In the genomic region with DNA sequence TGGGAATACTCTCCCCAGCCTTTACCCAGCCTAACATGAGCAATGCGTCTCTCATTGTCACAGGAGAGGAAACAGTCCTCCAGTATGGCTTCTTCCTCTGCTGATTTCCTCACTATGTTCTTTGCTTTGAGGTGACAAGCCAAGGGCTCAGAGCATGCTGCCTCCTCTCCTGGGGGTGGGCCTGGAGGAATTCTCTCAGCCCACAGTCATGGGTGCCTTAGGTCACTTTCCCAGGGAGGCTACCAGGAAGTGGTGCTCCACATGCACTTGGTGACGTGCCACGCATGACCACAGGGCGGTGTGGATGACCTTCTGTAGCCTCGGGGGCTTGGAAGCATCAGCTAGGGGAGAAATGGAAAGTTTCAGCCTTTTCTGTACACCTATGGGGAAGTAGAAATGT, we compare ENCODE assay signal across 26 mouse cellular contexts. TPM values are rescaled to one million over a fixed set of nuclear protein-coding genes. Genes with fewer than 3 reads are reported as not detected.
"Had no signal": no experiment of that assay in that cellular context is flagged by ENCODE, and none has a peak within 500 bp of the region (broad histone marks: within the 10 kb centered on the region; RNA-seq: fewer than 3 reads in every experiment).

No protein-coding gene starts in this region.

- H3K36me3 ChIP-seq: limb, embryonic 12.5 days; limb, embryonic 15.5 days; midbrain, embryonic 12.5 days; midbrain, embryonic 15.5 days; neural tube, embryonic 12.5 days; neural tube, embryonic 15.5 days had no signal

- H3K4me3 ChIP-seq: limb, embryonic 12.5 days; limb, embryonic 15.5 days; midbrain, embryonic 12.5 days; midbrain, embryonic 15.5 days; neural tube, embryonic 12.5 days; neural tube, embryonic 15.5 days had no signal

- ATAC-seq: liver, postnatal 0 days; lung, postnatal 0 days; midbrain, embryonic 15.5 days had no signal

- H3K9ac ChIP-seq: limb, embryonic 12.5 days; limb, embryonic 15.5 days; liver, embryonic 14.5 days; liver, postnatal 0 days; lung, embryonic 14.5 days; midbrain, embryonic 12.5 days; midbrain, embryonic 15.5 days; neural tube, embryonic 12.5 days; neural tube, embryonic 15.5 days had no signal

- DNase-seq: kidney, adult 11 months; kidney, postnatal 14 days; kidney, postnatal 4 days; left cerebral cortex, postnatal 4 days; liver, postnatal 0 days; lung, embryonic 14.5 days; retina, postnatal 1 day; right cerebral cortex, postnatal 25 days; thymus, postnatal 25 days had no signal

- H3K27ac ChIP-seq: limb, embryonic 12.5 days; limb, embryonic 15.5 days; liver, embryonic 14.5 days; macrophage; midbrain, embryonic 12.5 days; midbrain, embryonic 15.5 days; neural tube, embryonic 12.5 days; neural tube, embryonic 15.5 days had no signal

- H3K9me3 ChIP-seq: limb, embryonic 12.5 days; limb, embryonic 15.5 days; midbrain, embryonic 12.5 days; midbrain, embryonic 15.5 days; neural tube, embryonic 12.5 days; neural tube, embryonic 15.5 days had no signal

- H3K4me2 ChIP-seq: limb, embryonic 12.5 days; limb, embryonic 15.5 days; liver, embryonic 11.5 days; lung, embryonic 14.5 days; midbrain, embryonic 12.5 days; midbrain, embryonic 15.5 days; neural tube, embryonic 12.5 days; neural tube, embryonic 15.5 days had no signal

RNA-seq across cellular contexts. Expression of gene Gal3st1, which starts 12.1 kb away (rescaled TPM):
- polyA plus RNA-seq: macrophage had no signal

RNA-seq across cellular contexts. Expression of gene 4930556J24Rik, which starts 18.9 kb away (rescaled TPM):
- total RNA-seq: layer of hippocampus, postnatal 14 days; left cerebral cortex, adult 8-10 months; left cerebral cortex, postnatal 14 days; left cerebral cortex, postnatal 4 days; megakaryocyte, adult 5-6 weeks had no signal
- polyA plus RNA-seq: limb, embryonic 12.5 days; limb, embryonic 15.5 days; liver, embryonic 14.5 days; liver, postnatal 0 days; lung, postnatal 0 days; macrophage; neural tube, embryonic 15.5 days; spleen, adult 2 months; thymus, postnatal 0 days had no signal

RNA-seq across cellular contexts. Expression of gene Sec14l4, which starts 35.8 kb away (rescaled TPM):
- total RNA-seq: left cerebral cortex, postnatal 4 days; megakaryocyte, adult 5-6 weeks had no signal
- polyA plus RNA-seq: kidney, embryonic 14.5 days; limb, embryonic 12.5 days; macrophage; midbrain, embryonic 12.5 days; midbrain, embryonic 15.5 days; neural tube, embryonic 15.5 days had no signal
